Mouse (Mus musculus): ENCODE results near the gene Nup98. TPM values are rescaled to one million over a fixed set of nuclear protein-coding genes. Genes with fewer than 3 reads are reported as not detected.

Gene Nup98
- total and polyA plus RNA-seq, 3 experiments, result 25.9 to 195 (median 45.2) TPM

- Histone ChIP-seq H3K9me3 (replicated peaks; ENCODE audit: insufficient read depth, low read length) (no peaks in the 10 kb centered on the region), H3K27me3 (ENCODE audit: control insufficient read depth in 1 of 2, insufficient read depth in 2 of 2, low read length in 2 of 2) (no peaks in the 10 kb centered on the region), H3K36me3 (ENCODE audit: control insufficient read depth in 1 of 2, insufficient read depth in 2 of 2, low read length in 2 of 2) (peaks cover 0 to 3% of the 10 kb centered on the region in 2 experiments; a peak in 1 of 4 replicates), H3K9ac (ENCODE audit: control insufficient read depth, low read depth, low read length, poor library complexity, severe bottlenecking) (no peak overlapping the region), H3K4me3 (ENCODE audit: control insufficient read depth in 1 of 2, insufficient read depth in 1 of 2, low read depth in 2 of 2, low read length in 2 of 2) (no peak overlapping the region), H3K4me1 (ENCODE audit: control insufficient read depth in 1 of 2, insufficient read depth in 2 of 2, low read length in 2 of 2) (peaks cover 6 to 9% of the 10 kb centered on the region in 2 experiments), H3K27ac (ENCODE audit: control insufficient read depth, low read depth, low read length) (no peak overlapping the region), H3K79me2 (ENCODE audit: control insufficient read depth, insufficient read depth, low read length, poor library complexity) (no peaks in the 10 kb centered on the region)
- TF ChIP-seq USF1 (IDR thresholded peaks at IDR 0.05; ENCODE audit: low read depth, low read length) (peak; percentile 60; the same call in 1 of the 2 replicates), ZNF384 (IDR thresholded peaks at IDR 0.05; ENCODE audit: low read depth, low read length) (no peak)
- DNase-seq (ENCODE audit: low read depth, low spot score), result no peak
Observed at GRCm38 (mm10) chr7:102099760-102100661, 110.0 kb downstream of the Nup98 start.

- Histone ChIP-seq H3K9me3 (replicated peaks; ENCODE audit: insufficient read depth, low read length) (no peaks in the 10 kb centered on the region), H3K4me3 (ENCODE audit: control insufficient read depth in 1 of 2, insufficient read depth in 1 of 2, low read depth in 2 of 2, low read length in 2 of 2) (no peak overlapping the region), H3K9ac (ENCODE audit: control insufficient read depth, low read depth, low read length, poor library complexity, severe bottlenecking) (no peak overlapping the region), H3K79me2 (ENCODE audit: control insufficient read depth, insufficient read depth, low read length, poor library complexity) (no peaks in the 10 kb centered on the region), H3K36me3 (ENCODE audit: control insufficient read depth in 1 of 2, insufficient read depth in 2 of 2, low read length in 2 of 2) (no peaks in the 10 kb centered on the region), H3K27me3 (ENCODE audit: control insufficient read depth in 1 of 2, insufficient read depth in 2 of 2, low read length in 2 of 2) (no peaks in the 10 kb centered on the region), H3K27ac (ENCODE audit: control insufficient read depth, low read depth, low read length) (no peak overlapping the region), H3K4me1 (ENCODE audit: control insufficient read depth in 1 of 2, insufficient read depth in 2 of 2, low read length in 2 of 2) (no peaks in the 10 kb centered on the region)
- no peak for TF ChIP-seq CHD1 (IDR thresholded peaks at IDR 0.05; ENCODE audit: low read depth, low read length)
- no peak for TF ChIP-seq MAX (IDR thresholded peaks at IDR 0.05; ENCODE audit: low read length)
- TF ChIP-seq HCFC1 (IDR thresholded peaks at IDR 0.05; ENCODE audit: low read depth, low read length), result no peak
- TF ChIP-seq TAL1 (IDR thresholded peaks at IDR 0.05; ENCODE audit: low read length), result no peak
- no peak for TF ChIP-seq MXI1 (IDR thresholded peaks at IDR 0.05; ENCODE audit: low read depth, low read length)
- no peak for TF ChIP-seq SIN3A (IDR thresholded peaks at IDR 0.05; ENCODE audit: low read length)
- no peak for TF ChIP-seq ETS1 (IDR thresholded peaks at IDR 0.05; ENCODE audit: low read depth, low read length)
- TF ChIP-seq ZC3H11A (IDR thresholded peaks at IDR 0.05; ENCODE audit: low read depth, low read length), result no peak
- no peak for TF ChIP-seq USF1 (IDR thresholded peaks at IDR 0.05; ENCODE audit: low read depth, low read length)
- TF ChIP-seq GATA1 (IDR thresholded peaks at IDR 0.05; ENCODE audit: low read depth, low read length), result no peak
- TF ChIP-seq CTCF (IDR thresholded peaks at IDR 0.05 in 2 of 3, conservative IDR thresholded peaks at IDR 0.05 in 1 of 3; ENCODE audit: control insufficient read depth in 1 of 3, insufficient read depth in 1 of 3, low read depth in 2 of 3, low read length in 3 of 3, poor library complexity in 1 of 3, severe bottlenecking in 1 of 3), result no peak
- no peak for TF ChIP-seq POLR2AphosphoS2 (IDR thresholded peaks at IDR 0.05; ENCODE audit: low read length)
- no peak for TF ChIP-seq TCF12 (IDR thresholded peaks at IDR 0.05; ENCODE audit: low read depth, low read length)
- no peak for TF ChIP-seq ZNF384 (IDR thresholded peaks at IDR 0.05; ENCODE audit: low read depth, low read length)
- no peak for TF ChIP-seq UBTF (IDR thresholded peaks at IDR 0.05; ENCODE audit: borderline replicate concordance, insufficient read depth, low read depth, low read length)
- TF ChIP-seq BHLHE40 (IDR thresholded peaks at IDR 0.05; ENCODE audit: borderline replicate concordance, low read depth, low read length), result no peak
- TF ChIP-seq SMC3 (IDR thresholded peaks at IDR 0.05; ENCODE audit: low read depth, low read length), result no peak
- TF ChIP-seq CHD2 (IDR thresholded peaks at IDR 0.05; ENCODE audit: low read length), result no peak
- TF ChIP-seq NELFE (IDR thresholded peaks at IDR 0.05; ENCODE audit: low read depth, low read length), result no peak
- DNase-seq (ENCODE audit: low read depth, low spot score), result no peak
Observed at GRCm38 (mm10) chr7:102087336-102087735, 122.6 kb downstream of the Nup98 start.

Data from MEL (cell line).